Mouse (Mus musculus): ENCODE results near the gene B230307C23Rik.

- TF ChIP-seq CTCF (IDR thresholded peaks at IDR 0.05; ENCODE audit: borderline replicate concordance, insufficient read depth, low read depth, low read length) (no peak), POLR2A (IDR thresholded peaks at IDR 0.05; ENCODE audit: borderline replicate concordance, insufficient read depth, low read length) (no peak)
These were observed 36.8 kb upstream of the B230307C23Rik start for GRCm38 (mm10) chr16:97960348-97960747.

Data from cerebellum, adult 2 months (tissue).